Mouse (Mus musculus) kidney, postnatal 25 days (tissue): Measurements from ENCODE around the gene Scamp2.

Experiments used
- DNase-seq, 2 experiments: peaks; one replicate each; pipeline ENCODE4 v3.0.0; 2021; ENCODE audit warnings: mixed read lengths in 2 of 2

The Scamp2 gene

DNA sequence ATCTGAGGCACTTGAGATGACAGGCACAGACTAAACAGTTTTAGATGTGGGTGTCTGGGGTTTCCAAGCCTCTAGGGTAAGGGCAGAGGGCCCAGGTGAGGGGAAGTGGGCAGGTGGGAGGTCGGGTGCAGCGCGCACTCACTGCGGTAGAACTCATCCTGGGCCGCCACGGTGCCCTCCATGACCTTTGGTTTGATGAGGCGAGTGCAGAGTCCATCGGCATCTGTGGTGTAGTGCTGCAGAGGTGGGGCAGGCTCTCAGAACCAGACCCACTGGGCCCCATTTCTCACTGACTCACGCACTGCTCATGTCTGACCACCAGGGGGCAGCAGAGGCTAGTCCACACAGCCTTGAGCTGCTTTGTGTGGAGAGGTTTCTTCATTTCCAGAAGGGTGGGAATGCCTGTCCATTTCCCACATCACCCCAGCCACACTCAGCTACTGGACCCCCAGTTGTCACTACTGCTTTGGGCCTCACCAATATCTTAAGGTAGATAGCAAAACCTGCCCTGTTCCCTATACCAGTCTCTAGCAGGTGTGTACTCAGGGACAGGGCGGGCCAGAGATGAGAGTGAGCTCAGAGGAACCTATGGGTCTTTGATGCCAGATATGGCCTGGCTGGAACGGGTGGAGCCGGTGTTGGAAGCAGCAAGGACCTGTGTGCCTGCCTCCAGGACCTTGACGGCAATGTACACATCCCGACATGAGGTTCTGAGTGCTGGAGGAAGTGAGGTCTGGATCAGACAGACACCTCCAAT, 68.6 kb downstream of the Scamp2 start:
- DNase-seq, result peak; percentile 72 to 79

DNA sequence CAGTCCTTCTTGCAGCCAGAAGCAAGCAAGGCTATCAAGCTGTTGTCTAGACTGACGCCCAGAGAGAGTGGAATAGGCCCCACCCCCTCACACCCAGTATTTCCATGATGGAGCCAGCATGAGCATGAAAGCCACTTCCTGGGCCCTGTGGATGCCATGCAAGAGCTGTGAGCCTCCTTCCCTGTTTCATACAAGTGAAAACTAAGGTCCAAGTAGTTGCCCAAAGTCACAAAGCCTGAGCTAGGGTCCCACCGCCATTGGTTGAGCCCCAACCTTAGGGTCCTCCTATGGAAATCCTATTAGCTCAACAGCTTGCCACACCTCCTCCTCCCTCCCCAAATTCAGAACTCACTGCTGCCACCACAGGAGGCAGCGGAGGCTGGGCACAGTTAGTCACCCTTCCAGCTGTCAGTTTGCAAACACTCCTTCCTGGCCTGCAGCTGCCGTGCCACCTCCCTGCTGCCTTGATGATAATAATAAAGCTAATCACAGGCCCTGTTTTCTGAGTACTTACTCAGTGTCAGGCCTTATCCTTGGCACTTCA, 72.8 kb downstream of the Scamp2 start:
- DNase-seq, result no peak

DNA sequence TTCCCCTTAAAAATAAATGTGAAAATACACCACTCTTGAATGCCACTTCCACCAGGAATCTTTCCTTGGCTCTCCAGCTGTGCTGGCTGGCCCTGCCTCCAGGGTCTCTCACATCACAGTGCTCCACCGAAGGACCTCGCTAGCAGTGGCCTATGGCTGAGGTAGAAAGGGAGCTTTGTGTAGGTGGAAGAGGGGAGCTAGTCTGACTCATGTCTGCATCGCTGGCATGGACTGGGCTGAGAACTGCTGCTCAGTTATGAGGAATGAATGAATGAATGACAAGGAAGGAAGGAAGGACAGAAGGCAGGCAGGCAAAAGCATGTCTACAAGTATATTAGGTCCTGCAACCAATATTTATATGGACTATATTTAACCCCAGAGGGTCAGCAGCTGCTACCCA, 76.5 kb downstream of the Scamp2 start:
- DNase-seq, result no peak

DNA sequence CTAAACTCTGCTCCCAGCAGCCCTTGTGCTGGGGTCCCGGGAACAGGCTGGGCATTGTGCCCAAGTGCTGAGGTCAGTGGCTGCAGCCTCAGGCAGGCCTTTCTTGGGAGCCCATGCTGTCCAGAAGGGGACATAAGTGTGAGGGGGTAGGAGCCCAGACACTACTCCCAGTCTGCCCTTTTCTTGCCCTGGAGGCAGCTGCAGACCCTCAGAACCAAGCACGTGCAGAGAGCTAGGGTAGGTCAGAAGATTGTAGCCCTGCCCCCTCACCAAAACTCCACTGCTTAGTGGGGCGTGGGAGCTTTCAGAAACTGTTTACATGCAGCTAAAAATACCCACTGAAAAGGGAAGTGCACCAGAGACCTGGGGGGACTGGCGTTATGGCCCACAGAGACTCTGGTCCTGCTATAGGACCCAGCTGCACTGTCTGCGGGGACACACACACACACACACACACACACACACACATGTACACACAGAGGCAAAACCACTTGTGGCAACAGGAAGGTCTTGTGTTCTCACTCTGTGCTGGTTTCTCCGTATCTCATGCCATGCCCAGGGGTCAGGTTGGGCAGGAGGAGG, 77.1 kb downstream of the Scamp2 start:
- peak; percentile 84 to 88 for DNase-seq
